Mouse (Mus musculus): ENCODE measurements around the gene Pccb. TPM values are rescaled to one million over a fixed set of nuclear protein-coding genes. Genes with fewer than 3 reads are reported as not detected.

Pccb gene
- total RNA-seq, 2 experiments from 2014 or later: 49.8 to 52.4 TPM

DNA sequence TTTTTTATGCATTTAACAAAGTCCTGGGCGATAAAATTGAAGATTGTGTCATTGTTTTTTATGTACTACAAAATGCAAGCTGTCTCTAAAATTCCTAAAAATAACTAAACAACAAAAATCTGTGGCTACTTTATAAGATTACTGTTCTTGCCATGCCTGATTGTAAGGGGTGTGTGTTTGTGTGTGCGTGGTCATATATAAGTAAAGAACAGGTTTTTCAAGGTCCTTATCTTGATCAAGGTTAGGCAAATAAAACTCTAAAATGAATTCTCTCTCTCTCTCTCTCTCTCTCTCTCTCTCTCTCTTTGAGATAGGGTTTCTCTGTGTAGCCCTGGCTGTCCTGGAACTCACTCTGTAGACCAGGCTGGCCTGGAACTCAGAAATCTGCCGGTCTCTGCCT, 17.3 kb upstream of the Pccb start:
- no peak for DNase-seq (ENCODE audit: low spot score in 2 of 2)

DNA sequence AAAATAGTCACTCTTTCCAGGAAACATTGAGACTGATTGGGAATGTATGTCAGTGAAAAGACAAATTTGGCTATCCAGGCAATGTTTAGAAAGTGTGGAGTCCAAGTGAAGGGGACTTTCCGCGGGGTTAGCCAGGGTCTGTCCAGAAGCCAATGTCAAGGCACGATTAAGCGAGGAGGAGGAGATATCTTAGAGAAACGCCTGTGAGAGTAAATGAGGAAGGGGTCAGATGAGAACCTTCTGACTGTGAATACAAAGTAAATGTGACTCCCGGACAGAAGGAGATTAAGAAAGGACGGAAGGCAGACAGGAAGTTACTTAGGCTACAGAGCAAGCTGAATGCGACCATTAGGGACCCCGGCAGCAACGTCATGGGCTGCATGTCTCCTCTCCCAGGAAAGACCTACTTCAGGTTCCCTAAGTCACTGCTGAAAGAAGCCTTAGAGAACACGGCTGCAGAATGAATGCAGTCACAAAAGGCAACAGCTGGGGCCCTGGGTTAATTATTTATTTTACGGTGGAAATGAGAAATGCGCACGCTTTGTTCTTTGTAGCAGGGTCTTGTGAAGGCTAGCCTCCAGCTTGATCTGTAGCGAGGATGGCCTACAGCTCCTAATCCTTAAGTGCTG, 11.1 kb upstream of the Pccb start:
- DNase-seq (ENCODE audit: low spot score in 2 of 2): no peak

DNA sequence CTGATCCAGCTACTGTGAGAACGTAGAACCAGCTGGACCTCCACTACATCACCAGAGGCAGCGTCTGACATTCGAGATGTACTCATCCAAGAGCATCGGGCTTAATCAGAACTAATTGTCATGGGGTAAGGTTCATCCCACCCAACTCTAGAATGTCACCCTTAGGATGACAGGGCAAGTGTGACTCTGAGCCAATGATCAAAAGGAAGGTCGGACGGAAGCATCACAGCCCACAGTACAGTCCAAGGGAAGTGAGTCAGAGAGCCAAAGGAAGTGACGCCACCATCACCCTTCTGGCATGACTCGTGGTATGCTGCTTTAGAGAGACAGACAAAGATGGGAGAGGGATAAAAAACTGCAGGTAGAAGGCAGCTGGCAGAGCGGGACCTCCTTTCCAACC, 7.6 kb upstream of the Pccb start:
- DNase-seq (ENCODE audit: low spot score in 2 of 2): no peak

DNA sequence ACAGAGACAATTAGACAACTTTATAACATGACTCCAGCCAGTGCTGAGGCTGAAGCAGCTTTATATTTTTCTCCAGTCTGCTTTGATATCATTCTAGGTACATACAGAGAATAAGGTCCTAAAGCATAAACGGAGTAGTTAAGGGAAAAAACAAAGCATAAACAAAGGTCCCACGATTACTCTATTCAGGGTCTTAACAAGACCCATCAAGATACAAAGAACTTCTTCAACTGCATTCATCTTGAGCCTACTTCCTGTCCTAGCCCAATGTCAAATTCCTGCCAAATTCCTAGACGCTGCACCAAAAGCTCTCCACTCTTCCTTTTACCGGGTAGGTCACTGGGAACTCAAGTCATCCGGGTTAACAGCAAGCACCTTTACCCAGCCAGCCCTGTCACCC, 6.8 kb upstream of the Pccb start:
- DNase-seq (ENCODE audit: low spot score in 2 of 2): no peak

DNA sequence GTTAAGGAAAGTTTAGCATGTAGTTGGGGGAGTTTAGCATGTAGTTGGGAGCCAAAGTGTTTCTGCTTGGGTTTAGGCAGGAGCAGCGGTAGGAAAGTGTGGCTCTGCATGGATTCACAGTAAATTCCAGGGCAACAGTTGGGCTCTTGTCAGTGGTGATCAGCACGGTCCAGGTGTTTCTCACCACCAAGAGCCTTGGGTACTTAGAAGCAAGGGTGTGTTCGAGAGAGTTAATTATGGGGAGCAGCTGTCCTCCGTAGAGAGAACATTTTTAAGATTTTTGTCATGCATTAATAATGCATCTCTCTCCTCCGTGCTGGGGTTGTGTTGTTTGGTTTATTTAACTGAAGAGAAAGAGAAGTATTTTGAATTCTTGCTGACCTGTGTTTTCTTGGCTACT, 3.9 kb upstream of the Pccb start:
- no peak for DNase-seq (ENCODE audit: low spot score in 2 of 2)

DNA sequence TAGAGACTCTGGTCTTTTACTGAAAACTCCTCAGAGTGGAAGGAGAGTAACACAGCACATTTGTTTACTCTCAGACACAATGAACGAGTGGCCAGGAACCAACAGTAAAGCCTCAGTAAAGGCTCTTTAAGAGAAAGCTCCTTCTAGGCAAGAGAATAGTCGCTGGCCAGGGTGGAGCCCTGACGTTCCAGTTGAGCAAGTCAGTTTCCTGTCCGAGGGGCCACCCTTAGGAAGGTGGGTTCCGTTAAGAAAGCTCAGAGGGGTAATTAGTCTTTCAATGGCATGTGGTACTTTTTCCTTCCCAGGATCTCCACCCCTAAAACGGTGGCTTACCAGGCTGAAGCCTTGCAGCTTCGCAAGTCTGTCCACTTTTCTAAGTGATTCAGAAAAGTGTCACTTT, 2.7 kb upstream of the Pccb start:
- no peak for DNase-seq (ENCODE audit: low spot score in 2 of 2)

DNA sequence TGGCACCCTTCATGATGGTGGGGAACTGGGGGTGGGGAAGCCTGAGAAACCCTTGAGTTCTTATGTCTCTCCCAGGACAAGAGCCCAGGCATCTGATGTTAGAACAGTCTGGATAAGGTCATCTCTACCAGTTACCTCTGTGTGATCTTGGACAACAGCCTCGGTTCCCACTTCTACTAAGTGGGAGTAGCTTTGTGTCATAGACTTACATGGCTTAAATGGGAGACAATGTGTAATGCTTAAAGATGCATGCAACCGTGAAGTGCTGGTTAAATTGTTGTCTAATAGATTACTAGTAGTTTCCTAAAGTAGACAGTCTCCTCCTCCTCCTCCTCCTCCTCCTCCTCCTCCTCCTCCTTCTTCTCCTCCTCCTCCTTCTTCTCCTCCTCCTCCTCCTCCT, 2.2 kb upstream of the Pccb start:
- DNase-seq (ENCODE audit: low spot score in 2 of 2): no peak

DNA sequence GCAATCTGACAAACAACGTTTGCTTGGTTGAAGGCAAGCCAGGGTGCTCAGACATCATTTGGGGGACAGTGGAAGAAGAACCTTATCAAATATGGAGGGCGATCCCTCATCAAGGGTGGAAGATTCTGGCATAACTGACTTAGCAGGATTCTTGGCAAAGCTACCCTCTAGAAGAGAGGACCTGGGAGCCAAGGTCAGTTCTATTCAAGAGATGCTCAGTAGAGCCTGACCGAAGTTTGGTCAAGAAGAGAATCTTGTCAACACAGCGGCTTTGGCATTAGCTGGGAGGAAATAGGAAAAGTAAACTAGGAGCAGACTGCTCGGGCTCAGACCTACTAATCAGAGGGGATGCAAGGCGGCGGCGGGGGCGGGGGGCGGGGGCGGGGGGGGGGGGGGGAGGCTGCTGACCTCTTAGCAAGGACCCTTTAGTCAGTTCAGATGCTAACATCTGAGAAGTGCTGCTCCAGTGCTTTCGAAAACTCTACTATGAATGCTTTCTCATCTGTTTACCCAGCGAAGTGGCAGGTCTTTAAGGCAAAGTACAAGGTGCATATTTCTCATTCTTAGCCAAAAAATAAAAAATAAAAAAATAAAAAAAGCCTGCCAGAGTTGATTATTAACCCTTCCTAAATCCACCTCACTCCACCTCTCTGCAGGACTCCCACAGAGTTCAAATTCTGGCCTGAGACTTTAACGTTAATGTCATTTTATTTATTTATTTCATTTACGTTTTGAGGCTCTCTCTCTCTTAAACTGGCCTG, 1.3 kb upstream of the Pccb start:
- no peak for DNase-seq (ENCODE audit: low spot score in 2 of 2)

DNA sequence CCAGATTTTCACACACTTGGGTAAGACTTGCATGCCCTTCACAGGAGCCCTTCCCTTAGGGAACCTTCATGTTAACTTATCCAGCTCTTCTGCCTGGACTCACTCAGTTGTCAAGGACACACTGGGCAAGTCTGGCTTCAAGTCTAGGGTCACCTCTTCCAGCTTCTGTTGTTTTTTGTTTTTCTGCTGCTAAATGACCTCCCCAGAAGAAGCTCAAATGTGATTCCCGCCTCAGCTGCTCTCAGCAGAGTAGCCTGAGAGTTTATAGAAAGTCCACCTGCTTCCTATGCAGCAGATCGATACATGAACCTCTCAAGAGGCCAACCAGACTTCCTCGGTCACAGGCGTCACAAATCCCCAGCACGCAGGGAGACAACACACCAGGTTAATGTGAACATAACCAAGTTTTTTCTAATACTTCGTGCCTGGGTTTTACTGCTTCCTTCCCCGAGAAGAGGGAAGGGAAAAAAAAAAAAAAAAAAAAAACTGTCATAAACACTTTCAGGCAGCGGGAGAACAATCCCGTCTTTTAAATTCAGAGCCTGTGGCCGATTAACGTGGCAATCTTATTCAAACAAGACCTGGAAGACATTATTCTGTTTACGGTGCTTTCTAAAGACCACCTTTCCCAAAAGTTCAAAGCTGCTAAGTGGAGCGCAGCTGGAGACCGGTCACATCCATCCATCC, 794 bp downstream of the Pccb start:
- DNase-seq (ENCODE audit: low spot score in 2 of 2): no peak

DNA sequence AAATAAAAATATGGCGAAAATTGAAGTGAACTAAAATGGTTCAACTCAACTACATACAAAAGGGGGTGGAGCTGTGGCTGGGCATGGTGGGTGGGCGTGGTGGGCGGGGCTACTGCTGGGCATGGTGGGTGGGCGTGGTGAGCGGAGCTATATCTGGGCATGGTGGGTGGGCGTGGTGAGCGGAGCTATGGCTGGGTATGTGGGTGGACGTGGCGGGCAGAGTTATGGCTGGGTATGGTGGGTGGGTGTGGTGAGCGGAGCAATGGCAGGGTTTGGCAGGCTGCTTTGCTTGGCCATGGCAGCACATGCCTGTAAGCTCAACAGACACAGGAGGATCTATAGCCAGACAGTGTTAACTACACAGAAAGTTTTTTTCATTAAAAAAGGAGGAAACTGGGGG, 15.9 kb downstream of the Pccb start:
- no peak for DNase-seq (ENCODE audit: low spot score in 2 of 2)

DNA sequence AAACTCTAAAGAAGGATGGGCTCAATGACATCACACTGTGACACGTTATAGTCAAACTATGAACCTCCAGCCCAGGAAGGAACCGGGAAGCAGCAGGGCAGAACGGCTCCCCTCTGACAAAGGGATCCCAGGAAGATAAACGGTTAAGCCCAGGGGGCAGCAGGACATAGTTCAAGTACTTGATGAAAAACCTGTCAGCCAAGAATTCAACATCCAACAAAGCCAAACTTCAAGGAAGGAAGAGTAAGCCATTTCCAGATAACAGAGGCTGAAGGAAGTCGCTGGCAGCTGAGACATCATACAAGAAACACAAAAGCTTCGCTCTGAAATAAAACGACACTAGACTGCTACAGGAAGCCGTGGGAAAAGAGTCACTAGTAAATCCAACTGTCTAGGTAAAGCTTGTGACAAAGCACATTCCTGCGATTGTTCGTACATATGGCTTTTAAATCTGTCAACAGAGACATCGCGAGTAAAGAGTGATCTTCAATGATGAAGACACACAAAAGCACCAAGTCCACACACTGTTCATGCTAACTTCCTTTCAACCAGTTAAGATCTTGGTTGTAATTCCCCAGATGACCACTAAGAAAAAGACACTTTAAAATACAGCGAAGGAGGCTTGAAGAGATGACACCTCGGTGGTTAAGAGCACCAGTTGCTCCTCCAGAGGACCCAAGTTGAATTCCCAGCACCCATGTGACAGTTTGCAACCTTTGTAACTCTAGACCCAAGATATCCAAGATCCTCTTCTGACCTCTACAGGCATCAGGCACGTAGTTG, 16.8 kb downstream of the Pccb start:
- no peak for DNase-seq (ENCODE audit: low spot score in 2 of 2)

DNA sequence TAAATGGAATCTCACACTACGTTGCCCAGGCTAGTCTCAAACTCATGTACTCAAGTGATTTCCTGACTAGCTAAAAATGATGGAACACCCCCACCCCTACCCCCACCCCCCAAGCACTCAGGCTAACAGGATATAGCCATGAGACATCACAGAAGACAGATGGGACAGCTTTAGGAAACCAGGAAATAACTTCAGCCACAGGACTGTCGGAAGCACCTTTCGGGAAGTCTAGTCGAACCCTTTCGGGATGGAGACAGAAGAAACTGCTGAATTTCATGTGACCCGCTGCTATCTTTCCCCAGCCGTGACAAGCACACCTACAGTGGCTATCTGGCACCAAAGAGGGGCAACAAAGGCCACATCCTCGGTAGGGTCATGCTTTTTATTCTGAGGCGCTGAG, 19.4 kb downstream of the Pccb start:
- no peak for DNase-seq (ENCODE audit: low spot score in 2 of 2)

DNA sequence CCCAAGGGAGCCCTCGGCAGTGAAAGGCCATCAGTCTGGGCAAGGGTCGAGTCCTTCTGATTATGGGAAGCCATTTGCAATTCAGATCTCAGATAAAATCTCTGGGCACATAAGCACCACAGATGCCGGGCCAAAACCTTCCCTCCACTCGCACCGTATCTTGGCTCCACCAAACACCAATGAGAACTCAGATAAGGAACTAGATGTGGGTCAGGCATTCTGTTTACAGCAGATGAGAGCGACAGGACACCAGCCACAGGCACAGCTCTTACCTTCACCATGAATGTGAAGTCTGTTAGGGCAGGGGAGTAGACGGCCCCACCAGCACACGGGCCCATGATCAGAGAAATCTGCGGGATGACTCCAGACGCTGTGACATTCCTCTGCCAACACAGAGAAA, 22.3 kb downstream of the Pccb start:
- DNase-seq (ENCODE audit: low spot score in 2 of 2): no peak

DNA sequence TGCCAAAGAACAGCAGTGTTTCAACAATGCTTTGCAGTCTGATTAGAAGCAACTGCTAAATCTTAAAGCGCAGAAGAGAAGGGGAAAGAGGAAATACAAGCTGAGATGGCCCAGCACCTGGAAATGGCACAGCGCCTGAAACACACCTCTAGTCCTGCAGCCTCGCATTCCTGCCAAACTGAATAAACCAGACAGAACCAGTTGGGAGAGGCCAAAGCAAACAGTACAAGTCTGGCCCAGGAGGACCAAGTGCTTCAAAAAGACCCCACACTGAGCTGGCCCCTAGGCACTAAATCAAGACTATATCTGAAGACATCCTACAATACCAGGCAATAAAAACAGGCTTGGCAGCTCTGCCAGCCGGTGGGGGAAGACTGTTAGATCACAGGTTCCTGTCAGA, 28.8 kb downstream of the Pccb start:
- DNase-seq (ENCODE audit: low spot score in 2 of 2): no peak

DNA sequence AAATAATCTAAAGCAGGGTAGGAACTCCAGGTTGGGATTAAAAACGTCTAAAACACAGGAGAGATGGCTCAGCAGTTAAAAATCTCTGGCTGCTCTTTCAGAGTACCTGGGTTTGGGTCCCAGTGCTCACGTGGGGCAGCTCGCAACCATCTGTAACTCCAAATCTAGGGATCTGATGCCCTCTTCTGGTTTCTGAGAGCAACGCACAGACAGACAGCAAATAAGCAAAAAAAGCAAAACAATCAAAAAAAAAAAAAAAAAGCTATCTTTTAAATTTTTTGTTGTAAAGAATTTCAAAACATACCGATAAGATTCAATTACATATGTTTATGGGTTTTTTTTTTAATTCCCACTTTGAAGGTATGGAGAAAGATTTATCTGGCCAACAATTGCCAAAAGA, 31.4 kb downstream of the Pccb start:
- DNase-seq (ENCODE audit: low spot score in 2 of 2): no peak

DNA sequence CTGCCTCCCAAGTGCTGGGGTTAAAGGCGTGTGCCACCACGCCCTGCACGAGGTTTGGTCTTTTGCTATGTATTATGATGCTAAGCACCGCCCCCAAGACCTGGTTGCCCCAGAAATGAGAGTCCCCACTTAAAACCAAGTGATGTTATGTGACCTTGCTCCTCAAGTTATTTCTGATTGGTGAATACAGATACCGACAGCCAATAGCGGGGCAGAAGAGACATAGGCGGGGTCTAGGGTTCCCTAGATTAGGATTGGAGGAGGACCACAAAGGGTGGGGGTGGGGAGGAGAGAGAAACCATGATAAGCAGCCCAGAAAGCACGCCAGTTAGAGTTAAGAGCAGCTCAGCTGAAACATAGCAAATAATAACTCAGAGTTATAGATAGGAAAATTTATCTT, 31.9 kb downstream of the Pccb start:
- DNase-seq (ENCODE audit: low spot score in 2 of 2): no peak

DNA sequence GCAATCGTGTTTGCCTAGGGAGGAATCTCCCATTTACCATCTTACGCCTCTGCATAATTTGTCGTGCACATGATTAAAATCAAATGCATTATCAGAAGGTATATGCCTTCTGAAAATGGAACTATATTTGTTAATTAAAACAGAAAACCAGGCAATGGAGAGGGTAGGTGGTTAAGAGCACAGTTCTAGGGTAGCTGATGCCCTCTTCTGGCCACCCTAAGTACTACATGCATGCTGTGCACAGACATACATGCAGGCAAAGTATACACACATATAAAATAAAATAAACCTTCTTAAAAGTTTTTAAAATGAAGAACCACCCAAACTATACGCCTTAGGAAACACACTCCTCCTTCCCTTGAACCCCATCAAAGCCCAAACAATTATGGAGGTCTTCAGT, 32.6 kb downstream of the Pccb start:
- DNase-seq (ENCODE audit: low spot score in 2 of 2): no peak

DNA sequence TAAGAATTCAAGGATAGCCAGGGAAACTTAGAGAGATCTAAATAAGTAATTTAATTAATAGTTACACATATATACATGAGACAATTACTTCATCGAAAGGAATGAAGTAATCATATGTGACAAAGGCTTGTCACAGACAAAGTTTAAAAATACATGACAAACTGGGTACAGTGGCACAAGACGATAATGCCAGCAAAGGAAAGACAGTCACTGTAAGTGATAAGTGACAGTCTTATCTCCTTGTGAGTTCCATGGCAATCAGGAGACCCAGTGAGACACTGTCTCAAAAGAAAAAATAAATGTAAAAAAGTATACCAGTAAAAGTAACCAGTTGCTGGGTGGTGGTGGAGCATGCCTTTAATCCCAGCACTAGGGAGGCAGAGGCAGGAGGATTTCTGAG, 37.6 kb downstream of the Pccb start:
- DNase-seq (ENCODE audit: low spot score in 2 of 2): no peak

DNA sequence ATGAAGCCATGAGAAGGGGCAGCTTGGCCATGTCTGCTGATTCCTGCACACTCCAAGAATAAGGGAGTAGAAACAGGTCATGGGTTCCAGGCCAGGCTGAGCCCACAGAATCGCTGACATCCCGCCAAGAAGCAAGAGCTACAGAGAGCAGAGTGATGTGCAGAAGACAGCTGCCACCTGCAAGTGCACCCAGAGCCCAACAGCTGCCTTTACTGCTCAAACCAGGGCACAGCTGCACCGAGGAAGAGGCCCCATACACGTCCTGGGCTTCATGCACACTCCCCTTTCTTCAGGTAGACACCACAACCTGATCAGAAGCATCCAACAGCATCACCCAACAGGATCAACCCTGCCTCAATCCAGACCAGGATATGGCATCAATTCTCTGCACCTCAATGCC, 40.8 kb downstream of the Pccb start:
- DNase-seq (ENCODE audit: low spot score in 2 of 2): no peak

DNA sequence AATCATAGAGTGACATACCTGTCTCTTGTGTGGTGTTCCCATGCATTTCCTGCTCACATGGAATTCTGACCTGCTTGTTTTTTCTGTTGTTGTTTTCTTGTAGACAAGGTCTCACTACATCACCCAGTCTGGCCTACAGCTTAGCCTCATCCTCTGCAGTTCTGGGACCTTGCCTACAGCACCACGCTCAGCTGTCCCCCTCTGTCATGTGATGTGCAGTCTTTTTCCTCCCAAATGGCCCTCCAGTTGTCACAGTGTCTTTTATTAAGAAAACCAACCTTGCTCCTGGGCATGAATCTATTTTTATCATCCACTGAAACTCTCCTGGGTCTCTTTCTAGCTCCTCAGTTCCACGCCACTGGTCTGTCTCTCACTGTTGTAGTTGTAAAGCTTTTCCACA, 42.5 kb downstream of the Pccb start:
- DNase-seq (ENCODE audit: low spot score in 2 of 2): no peak

DNA sequence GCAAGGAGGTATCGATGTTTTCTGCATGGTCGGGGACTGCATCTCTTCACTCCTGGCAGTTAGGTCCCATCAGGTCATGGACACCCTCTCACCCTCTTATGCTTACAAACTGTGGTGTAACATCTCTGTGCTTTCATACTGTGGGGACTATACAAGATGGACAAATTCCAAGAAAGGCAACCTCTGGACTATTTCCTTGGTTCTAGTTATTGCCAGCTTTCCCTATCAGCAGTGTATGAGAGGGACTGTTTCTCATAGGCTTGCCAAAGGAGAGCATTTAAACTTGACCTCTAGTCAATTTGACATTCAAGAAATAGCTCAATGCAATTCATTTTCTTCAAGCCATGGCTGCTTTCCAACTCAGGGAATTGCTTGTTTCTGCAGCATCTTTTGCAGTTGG, 43.4 kb downstream of the Pccb start:
- no peak for DNase-seq (ENCODE audit: low spot score in 2 of 2)

DNA sequence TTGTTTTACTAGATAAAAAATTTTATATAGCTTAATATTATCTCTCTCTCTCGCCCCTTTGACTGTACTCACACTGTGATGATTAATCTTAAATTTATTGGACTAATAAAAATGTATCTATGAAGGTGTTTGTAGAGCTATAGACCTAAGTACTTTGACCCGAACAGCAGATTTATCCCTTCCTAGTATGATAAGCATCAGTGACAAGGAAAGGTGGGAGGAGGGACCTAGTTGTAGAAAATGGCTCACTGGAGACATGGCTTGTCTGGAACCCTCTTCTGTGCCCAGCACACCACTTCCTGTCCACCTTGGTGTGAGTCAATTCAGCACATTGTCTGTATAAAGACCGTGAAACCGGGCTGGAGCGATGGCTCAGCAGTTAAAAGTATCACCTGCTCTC, 44.1 kb downstream of the Pccb start:
- no peak for DNase-seq (ENCODE audit: low spot score in 2 of 2)
